ENCODE assay signal across 8 mouse cellular contexts in genomic region chr19:46962171-46962772, GRCm38 (mm10). TPM values are rescaled to one million over a fixed set of nuclear protein-coding genes. Genes with fewer than 3 reads are reported as not detected.
DNase-seq lines count a peak whose midpoint lies in the region; ATAC-seq and TF ChIP-seq lines count a peak whose summit lies in the region.

No protein-coding gene starts in this region.

- ATAC-seq in forebrain, postnatal 0 days: peak; percentile 92
- peak; percentile 43 to 48; a peak in 3 of 4 replicates for ATAC-seq in hematopoietic stem cell, adult 5-6 weeks (replicated peaks in 1 of 2; ENCODE audit: insufficient read depth in 1 of 2, low FRiP score in 2 of 2, low TSS enrichment in 1 of 2, low read depth in 1 of 2, poor library complexity in 2 of 2, severe bottlenecking in 2 of 2)

- peak overlapping the region; percentile 70 for H3K4me2 ChIP-seq in forebrain, postnatal 0 days (ENCODE audit: low read depth)

- H3K27me3 ChIP-seq in cerebellum, adult 2 months (ENCODE audit: control insufficient read depth, insufficient read depth, low read length): no peaks in the 10 kb centered on the region
- no peaks in the 10 kb centered on the region for H3K27me3 ChIP-seq in forebrain, postnatal 0 days (ENCODE audit: insufficient read depth, low read length)

- DNase-seq in Muller cell, postnatal 12 days (ENCODE audit: inconsistent ontology term): peak; percentile 89
- peak; percentile 83 to 84 for DNase-seq in cerebellum, adult 2 months
- DNase-seq in forebrain, postnatal 0 days: peak; percentile 86
- DNase-seq in layer of hippocampus, adult 9-11 months: peak; percentile 64
- DNase-seq in lung, postnatal 10 days: peak; percentile 89
- peak; percentile 71 for DNase-seq in ovary, postnatal 14 days (ENCODE audit: low spot score)
- DNase-seq in thymus, postnatal 14 days: peak; percentile 86

- peaks cover 12% of the 10 kb centered on the region for H3K4me1 ChIP-seq in cerebellum, adult 2 months (ENCODE audit: control insufficient read depth, insufficient read depth, low read length)
- H3K4me1 ChIP-seq in forebrain, postnatal 0 days (ENCODE audit: insufficient read depth): peaks cover 14% of the 10 kb centered on the region

- H3K36me3 ChIP-seq in forebrain, postnatal 0 days (ENCODE audit: insufficient read depth): no peaks in the 10 kb centered on the region

- H3K9me3 ChIP-seq in forebrain, postnatal 0 days (ENCODE audit: low read length): no peaks in the 10 kb centered on the region

- under 1% methylated on average over 32 of the region's 54 CpGs for WGBS in cerebellum, adult 2 months
- under 1% methylated on average over 34 of the region's 54 CpGs for WGBS in forebrain, postnatal 0 days

- peak overlapping the region; percentile 78 for H3K9ac ChIP-seq in forebrain, postnatal 0 days

- H3K27ac ChIP-seq in cerebellum, adult 2 months (ENCODE audit: insufficient read depth, low read length): peak overlapping the region; percentile 91; the same call in 1 of the 2 replicates
- peak overlapping the region; percentile 97 for H3K27ac ChIP-seq in forebrain, postnatal 0 days (ENCODE audit: low read depth, low read length)

- no peak for TF ChIP-seq POLR2A in cerebellum, adult 2 months (IDR thresholded peaks at IDR 0.05; ENCODE audit: borderline replicate concordance, insufficient read depth, low read length)

- no peak for TF ChIP-seq CTCF in cerebellum, adult 2 months (IDR thresholded peaks at IDR 0.05; ENCODE audit: borderline replicate concordance, insufficient read depth, low read depth, low read length)
- TF ChIP-seq CTCF in forebrain, postnatal 0 days (IDR thresholded peaks at IDR 0.05; ENCODE audit: low read depth): no peak

- peak overlapping the region; percentile 95 for H3K4me3 ChIP-seq in cerebellum, adult 2 months (replicated peaks; ENCODE audit: insufficient read depth, low read depth, low read length)
- peak overlapping the region; percentile 85 for H3K4me3 ChIP-seq in forebrain, postnatal 0 days (ENCODE audit: low read depth, low read length)

RNA-seq across cellular contexts. Expression of gene Ina, which starts 52.2 kb away (rescaled TPM):
- 214 and 232 TPM in 2 replicates for polyA plus RNA-seq in cerebellum, adult 2 months (2012; rRNA removed)
- total RNA-seq in forebrain, postnatal 0 days (2014; rRNA removed): 115 and 156 TPM in 2 replicates
- 189 and 260 TPM in 2 replicates for polyA plus RNA-seq in forebrain, postnatal 0 days (2015; fragmentation: Nextera tagmentation; extraction: Ambion mirVana)
- total RNA-seq in hematopoietic stem cell, adult 5-6 weeks (2017): not detected in 2 replicates

RNA-seq across cellular contexts. Expression of gene Nt5c2, which starts 52.7 kb away (rescaled TPM):
- 48.9 and 49.3 TPM in 2 replicates for polyA plus RNA-seq in cerebellum, adult 2 months (2012; rRNA removed)
- total RNA-seq in forebrain, postnatal 0 days (2014; rRNA removed): 51.8 and 69.5 TPM in 2 replicates
- 74.1 and 80.4 TPM in 2 replicates for polyA plus RNA-seq in forebrain, postnatal 0 days (2015; fragmentation: Nextera tagmentation; extraction: Ambion mirVana)
- 93.0 and 138 TPM in 2 replicates for total RNA-seq in hematopoietic stem cell, adult 5-6 weeks (2017)

Comparison
In these comparisons a context has a peak if more than half of its experiments do, and no peak if none do; other contexts are left out.
1. Peak in every context shown above with its lines: DNase-seq, ATAC-seq, H3K4me3 ChIP-seq and H3K27ac ChIP-seq.
2. RNA of gene Ina, which starts 52.2 kb away (total RNA-seq): 115 to 156 TPM in forebrain, postnatal 0 days; not detected in hematopoietic stem cell, adult 5-6 weeks; every median in the first group is over 100 times any median in the second.